Mouse (Mus musculus) limb, embryonic 10.5 days (tissue): ENCODE results near the gene Zdhhc7. TPM values are rescaled to one million over a fixed set of nuclear protein-coding genes. Genes with fewer than 3 reads are reported as not detected.

Experiments
- DNase-seq: peaks from one replicate; pipeline ENCODE4 v3.0.0-alpha.2; 2017; ENCODE audit warnings: low spot score
- H3K27ac ChIP-seq: fragments of 300-500 bp; sonication (generic); 2 replicates; pipeline ENCODE4 v1.5.1; 2016; ENCODE audit warnings: mild to moderate bottlenecking
- H3K27me3 ChIP-seq: fragments of 300-500 bp; sonication (generic); 2 replicates; pipeline ENCODE4 v1.6.1; 2016; ENCODE audit warnings: low read depth, mild to moderate bottlenecking; ENCODE audit not compliant: poor library complexity, severe bottlenecking
- H3K36me3 ChIP-seq: fragments of 300-500 bp; sonication (generic); 2 replicates; pipeline ENCODE4 v1.6.1; 2016; ENCODE audit warnings: mild to moderate bottlenecking, moderate library complexity
- H3K4me1 ChIP-seq: fragments of 300-500 bp; sonication (generic); 2 replicates; pipeline ENCODE4 v1.6.1; 2016
- H3K4me3 ChIP-seq: fragments of 300-500 bp; sonication (generic); 2 replicates; pipeline ENCODE4 v1.5.1; 2016; ENCODE audit warnings: mild to moderate bottlenecking, moderate library complexity
- H3K9me3 ChIP-seq: fragments of 300-500 bp; sonication (generic); replicated peaks from 2 replicates; pipeline ENCODE4 v1.6.1; 2016; ENCODE audit warnings: mild to moderate bottlenecking
- WGBS: fragments of 180-500 bp; shearing (Covaris S2); methylation state at CpG from one replicate; pipeline ENCODE4 v1.1.7; 2016; 5-methylcytosine and 5-hydroxymethylcytosine counted together
- polyA plus RNA-seq: library from polyadenylated mRNA; unstranded; fragments of >200 nt; fragmentation: Nextera tagmentation; extraction: Ambion mirVana; gene quantifications from 2 replicates; pipeline ENCODE4 v1.2.1, GENCODE M21; 2016

The Zdhhc7 gene
- polyA plus RNA-seq, 1 experiment from 2014 or later: 32.4 TPM

DNA sequence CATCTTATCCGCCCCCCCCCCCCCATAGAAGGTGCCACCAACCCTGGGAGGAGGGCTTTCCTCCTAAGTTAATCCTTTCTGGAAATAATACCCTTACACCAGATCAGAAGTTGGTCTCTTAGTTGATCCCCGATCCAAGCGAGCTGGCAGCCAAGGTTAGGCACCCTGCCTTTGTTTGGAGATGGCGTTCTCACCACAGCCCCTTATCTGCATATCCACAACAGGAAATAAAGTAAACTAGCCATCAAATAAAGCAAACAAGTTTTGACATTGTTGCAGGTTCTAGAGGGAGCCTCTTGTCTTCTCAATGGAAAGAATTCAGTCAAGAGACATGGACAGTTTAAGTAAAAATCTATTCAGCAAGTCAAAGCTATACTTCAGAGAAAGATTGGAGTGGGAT lies 10.1 kb upstream of the Zdhhc7 start:
- WGBS: 85% methylated on average over 4 of the region's 4 CpGs
- H3K4me3 ChIP-seq: no peak overlapping the region
- DNase-seq: no peak
- no peaks in the 10 kb centered on the region for H3K9me3 ChIP-seq
- peaks cover 27% of the 10 kb centered on the region for H3K4me1 ChIP-seq
- H3K36me3 ChIP-seq: no peaks in the 10 kb centered on the region; the same call in 1 of the 2 replicates
- H3K27ac ChIP-seq: no peak overlapping the region
- H3K27me3 ChIP-seq: peaks cover 35% of the 10 kb centered on the region

DNA sequence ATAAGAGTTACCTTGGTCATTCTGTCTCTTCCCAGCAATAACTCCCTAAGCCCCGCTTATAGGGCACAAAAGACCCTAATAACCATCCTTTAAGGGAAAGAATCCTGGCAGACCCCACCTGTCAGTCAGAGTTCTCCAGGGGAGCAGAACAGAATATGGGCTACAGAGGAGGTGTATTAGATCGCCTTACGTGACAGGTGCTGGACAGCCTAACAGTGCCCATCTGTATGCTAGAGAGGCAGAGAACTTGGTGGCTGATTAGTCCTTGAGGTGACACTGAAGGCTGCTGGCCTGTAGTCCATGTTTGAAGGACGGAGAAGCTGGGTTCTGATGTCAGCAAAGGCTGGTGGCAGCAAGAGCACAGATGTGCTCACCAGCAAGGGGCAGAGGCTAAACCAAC lies 9.7 kb upstream of the Zdhhc7 start:
- H3K9me3 ChIP-seq: no peaks in the 10 kb centered on the region
- H3K36me3 ChIP-seq: no peaks in the 10 kb centered on the region; the same call in 1 of the 2 replicates
- no peak for DNase-seq
- H3K4me3 ChIP-seq: no peak overlapping the region
- peaks cover 27% of the 10 kb centered on the region for H3K4me1 ChIP-seq
- H3K27me3 ChIP-seq: peaks cover 30% of the 10 kb centered on the region
- no peak overlapping the region for H3K27ac ChIP-seq
- 87% methylated on average over 4 of the region's 4 CpGs for WGBS

DNA sequence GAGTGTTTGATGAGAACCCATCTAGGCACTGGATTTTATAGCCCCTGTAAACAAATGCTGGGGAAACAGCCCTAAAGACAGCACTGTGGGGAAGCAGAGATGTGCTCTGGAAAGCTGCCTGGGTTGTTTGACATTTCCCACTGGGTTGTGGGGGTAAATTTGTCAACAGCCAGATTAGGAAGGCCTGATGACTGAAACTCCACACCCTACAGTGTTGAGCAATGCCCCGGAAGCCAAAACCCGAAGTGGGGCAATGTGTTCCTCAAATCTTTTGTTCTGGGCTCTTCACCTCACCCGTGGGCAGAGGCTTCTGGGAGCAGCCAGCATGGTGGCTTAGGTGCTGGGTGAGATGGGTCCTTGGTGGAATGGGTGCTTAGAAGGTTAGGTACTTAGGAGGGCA lies 7.9 kb upstream of the Zdhhc7 start:
- no peak overlapping the region for H3K27ac ChIP-seq
- peaks cover 5% of the 10 kb centered on the region for H3K36me3 ChIP-seq
- H3K4me1 ChIP-seq: peaks cover 20% of the 10 kb centered on the region
- 23% methylated on average over 3 of the region's 3 CpGs for WGBS
- H3K4me3 ChIP-seq: no peak overlapping the region
- H3K27me3 ChIP-seq: peaks cover 12% of the 10 kb centered on the region
- no peak for DNase-seq
- H3K9me3 ChIP-seq: no peaks in the 10 kb centered on the region

DNA sequence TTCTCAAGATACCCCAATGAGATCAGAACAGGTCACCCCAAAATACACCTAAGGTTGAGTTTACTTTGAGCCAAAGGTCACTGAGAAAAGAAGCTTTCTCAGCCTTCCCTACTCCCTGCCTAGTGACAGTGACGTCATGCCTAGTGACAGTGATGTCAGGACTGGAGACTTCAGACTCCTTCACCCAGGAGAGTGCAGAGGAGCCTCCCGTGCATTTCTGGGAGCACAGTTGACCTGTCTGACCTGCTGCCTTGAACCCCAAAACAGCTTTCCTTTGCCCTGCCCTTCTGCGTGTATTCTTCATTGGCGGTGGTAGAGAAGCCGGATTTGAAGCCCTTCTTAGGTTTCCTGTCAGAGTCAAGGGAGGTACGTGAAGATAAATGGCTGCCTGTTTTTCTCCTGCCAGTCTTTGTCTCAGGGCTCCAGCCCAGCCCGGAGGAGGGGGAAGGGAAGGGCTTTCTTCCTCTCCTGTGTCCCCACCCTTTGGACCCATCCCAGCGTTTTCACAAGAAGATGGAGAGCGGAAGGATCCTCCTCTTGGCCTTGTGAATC lies 3.5 kb upstream of the Zdhhc7 start:
- 73% methylated on average over 9 of the region's 9 CpGs for WGBS
- H3K36me3 ChIP-seq: peaks cover 9% of the 10 kb centered on the region
- no peak for DNase-seq
- no peak overlapping the region for H3K27ac ChIP-seq
- no peaks in the 10 kb centered on the region for H3K27me3 ChIP-seq
- H3K4me1 ChIP-seq: peaks cover 31% of the 10 kb centered on the region
- H3K4me3 ChIP-seq: no peak overlapping the region
- H3K9me3 ChIP-seq: no peaks in the 10 kb centered on the region

DNA sequence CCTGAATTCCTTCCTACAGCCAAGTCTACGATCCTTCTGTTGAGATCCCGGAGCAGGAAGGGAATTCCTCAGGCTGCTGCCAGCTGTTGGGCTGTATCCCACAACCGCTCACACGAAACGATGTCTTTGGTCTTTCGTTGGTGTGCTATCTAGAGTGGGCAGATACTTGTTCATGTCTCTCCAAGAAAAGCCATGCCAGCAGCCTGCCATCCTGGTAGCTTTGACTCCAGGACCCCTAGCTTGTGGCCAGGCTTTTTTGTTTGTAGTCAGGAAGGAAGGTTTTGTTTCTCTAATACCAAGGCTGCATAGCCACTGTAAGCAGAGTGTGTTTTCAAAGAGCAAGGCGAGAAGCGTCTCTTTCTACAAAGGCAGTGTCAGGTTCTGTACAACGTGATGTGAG lies 2.6 kb upstream of the Zdhhc7 start:
- DNase-seq: no peak
- H3K4me3 ChIP-seq: no peak overlapping the region
- no peak overlapping the region for H3K27ac ChIP-seq
- H3K27me3 ChIP-seq: no peaks in the 10 kb centered on the region
- peaks cover 30% of the 10 kb centered on the region for H3K4me1 ChIP-seq
- WGBS: 95% methylated on average over 9 of the region's 9 CpGs
- H3K36me3 ChIP-seq: peaks cover 9% of the 10 kb centered on the region
- no peaks in the 10 kb centered on the region for H3K9me3 ChIP-seq

DNA sequence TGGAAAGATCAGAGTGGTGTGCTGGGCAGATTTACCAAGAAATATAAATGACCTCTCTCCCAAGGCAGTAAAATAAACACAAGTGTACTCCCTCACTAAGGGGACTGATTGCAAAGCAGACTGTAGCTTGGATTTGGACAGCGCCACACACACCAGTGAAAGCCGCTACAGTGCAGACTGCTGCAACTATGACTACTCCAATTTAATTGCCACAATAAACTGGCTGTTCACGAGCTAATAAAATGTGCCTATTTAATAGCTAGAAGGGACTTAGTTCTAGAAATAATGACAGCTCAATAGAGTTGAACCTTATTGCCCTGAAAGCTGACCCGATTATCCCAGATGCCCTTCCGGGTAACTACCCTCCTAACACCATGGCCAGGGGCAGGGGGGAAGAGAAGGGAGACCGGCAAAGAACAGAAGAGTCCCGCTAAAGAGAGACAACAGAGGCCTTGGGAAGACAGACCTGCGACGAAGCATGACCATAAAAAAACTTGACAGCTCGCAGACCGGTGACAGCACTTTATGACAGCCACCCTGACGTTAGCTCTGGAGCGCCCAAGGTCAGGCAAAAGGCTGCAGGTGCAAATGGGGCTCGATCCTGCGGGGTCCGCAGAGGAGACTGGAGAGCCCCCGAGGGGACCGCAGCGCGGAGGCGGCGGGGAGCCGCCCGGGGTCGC lies 754 bp downstream of the Zdhhc7 start:
- Histone ChIP-seq H3K27me3 (no peaks in the 10 kb centered on the region), H3K36me3 (peaks cover 9% of the 10 kb centered on the region; the same call in 1 of the 2 replicates), H3K4me1 (peaks cover 29% of the 10 kb centered on the region), H3K4me3 (peak overlapping the region; percentile 91), H3K27ac (peak overlapping the region; percentile 89), H3K9me3 (no peaks in the 10 kb centered on the region)
- 6% methylated on average over 25 of the region's 25 CpGs for WGBS
- DNase-seq: no peak

DNA sequence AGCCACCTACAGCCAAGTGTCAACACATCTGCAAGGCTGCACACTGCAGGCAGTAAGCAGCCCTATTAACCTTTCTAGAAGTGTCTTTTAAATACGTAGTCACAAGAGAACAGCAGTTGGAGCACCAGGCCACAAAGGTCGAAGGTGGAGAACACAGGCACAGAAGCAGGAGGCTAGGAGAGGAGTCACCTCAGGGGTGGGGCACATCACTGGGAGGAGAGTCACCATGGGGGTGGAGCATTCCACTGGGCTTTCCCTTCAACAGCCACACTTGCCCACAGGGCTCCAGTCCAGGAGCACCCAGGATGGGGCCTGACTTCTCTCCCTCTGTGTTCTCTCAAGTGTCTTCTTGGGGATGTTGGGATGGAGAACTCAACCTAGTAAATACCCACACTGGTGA lies 4.8 kb downstream of the Zdhhc7 start:
- no peak for DNase-seq
- peaks cover 31% of the 10 kb centered on the region for H3K36me3 ChIP-seq
- no peak overlapping the region for H3K4me3 ChIP-seq
- H3K4me1 ChIP-seq: peaks cover 15% of the 10 kb centered on the region
- no peak overlapping the region for H3K27ac ChIP-seq
- no peaks in the 10 kb centered on the region for H3K27me3 ChIP-seq
- H3K9me3 ChIP-seq: no peaks in the 10 kb centered on the region
- 77% methylated on average over 2 of the region's 2 CpGs for WGBS

DNA sequence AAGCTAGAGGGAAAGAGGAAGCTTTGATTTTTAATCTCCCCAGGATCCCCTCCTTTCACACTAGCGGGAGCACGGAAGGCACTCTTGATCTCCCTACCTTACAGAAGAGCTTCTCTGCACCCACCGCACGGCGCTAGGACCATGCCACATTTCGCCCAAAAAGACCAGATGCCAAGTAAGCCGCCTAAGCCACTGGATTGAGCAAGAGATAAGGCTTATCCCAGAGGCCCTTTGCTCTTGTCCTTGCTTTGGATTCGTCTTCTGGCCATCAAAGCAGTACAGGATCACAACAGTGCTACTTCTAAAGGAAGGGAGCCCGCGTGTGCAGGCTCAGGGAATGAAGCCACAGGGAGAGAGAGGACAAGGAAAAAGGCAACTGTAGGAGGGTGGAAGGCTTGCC lies 6.5 kb downstream of the Zdhhc7 start:
- 86% methylated on average over 10 of the region's 10 CpGs for WGBS
- no peak for DNase-seq
- Histone ChIP-seq H3K27me3 (no peaks in the 10 kb centered on the region), H3K27ac (no peak overlapping the region), H3K4me3 (no peak overlapping the region), H3K36me3 (peaks cover 48% of the 10 kb centered on the region), H3K9me3 (no peaks in the 10 kb centered on the region), H3K4me1 (peaks cover 4% of the 10 kb centered on the region)

DNA sequence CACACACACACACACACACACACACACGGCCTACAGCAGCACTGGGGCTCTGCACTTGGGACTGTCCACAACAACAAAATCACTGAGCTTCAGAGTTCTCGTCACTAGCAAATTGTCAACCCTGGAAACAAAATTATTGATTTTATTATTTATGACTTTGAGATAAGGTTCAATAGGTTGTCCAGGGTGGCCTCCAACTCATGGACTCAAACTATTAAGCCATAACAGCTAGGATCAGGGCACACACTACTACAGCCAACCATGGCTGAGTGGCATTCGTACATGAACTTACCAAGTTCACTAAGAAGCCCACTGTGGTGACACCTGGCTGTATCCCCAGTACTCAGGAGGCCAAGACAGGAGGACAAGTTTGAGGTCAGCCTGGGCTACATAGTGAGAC lies 8.2 kb downstream of the Zdhhc7 start:
- Histone ChIP-seq H3K4me3 (no peak overlapping the region), H3K27ac (no peak overlapping the region), H3K4me1 (no peaks in the 10 kb centered on the region), H3K36me3 (peaks cover 56% of the 10 kb centered on the region), H3K27me3 (no peaks in the 10 kb centered on the region), H3K9me3 (no peaks in the 10 kb centered on the region)
- no peak for DNase-seq
- WGBS: 97% methylated on average over 3 of the region's 3 CpGs

DNA sequence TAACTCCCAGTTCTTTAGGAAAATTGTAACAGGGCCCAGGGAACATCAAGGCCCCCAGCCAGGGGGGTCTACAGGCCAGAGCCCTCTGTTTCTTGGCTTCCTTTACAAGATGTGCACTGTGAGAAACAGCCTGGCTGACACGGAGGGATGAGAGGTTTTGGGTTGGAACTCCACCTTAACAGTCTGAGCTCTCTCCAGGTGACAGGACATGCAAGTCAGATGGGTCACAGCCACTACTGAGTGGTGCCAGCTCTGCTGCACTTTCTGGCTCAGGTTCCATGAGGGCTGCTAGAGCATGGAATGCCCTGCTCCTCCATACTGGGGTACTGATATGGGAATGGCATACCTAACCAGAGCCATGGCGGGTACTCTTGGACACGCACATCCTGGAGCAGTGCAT lies 10.2 kb downstream of the Zdhhc7 start:
- DNase-seq: no peak
- Histone ChIP-seq H3K27ac (no peak overlapping the region), H3K9me3 (no peaks in the 10 kb centered on the region), H3K36me3 (peaks cover 76% of the 10 kb centered on the region), H3K4me1 (no peaks in the 10 kb centered on the region), H3K27me3 (no peaks in the 10 kb centered on the region), H3K4me3 (no peak overlapping the region)
- WGBS: 82% methylated on average over 3 of the region's 3 CpGs

DNA sequence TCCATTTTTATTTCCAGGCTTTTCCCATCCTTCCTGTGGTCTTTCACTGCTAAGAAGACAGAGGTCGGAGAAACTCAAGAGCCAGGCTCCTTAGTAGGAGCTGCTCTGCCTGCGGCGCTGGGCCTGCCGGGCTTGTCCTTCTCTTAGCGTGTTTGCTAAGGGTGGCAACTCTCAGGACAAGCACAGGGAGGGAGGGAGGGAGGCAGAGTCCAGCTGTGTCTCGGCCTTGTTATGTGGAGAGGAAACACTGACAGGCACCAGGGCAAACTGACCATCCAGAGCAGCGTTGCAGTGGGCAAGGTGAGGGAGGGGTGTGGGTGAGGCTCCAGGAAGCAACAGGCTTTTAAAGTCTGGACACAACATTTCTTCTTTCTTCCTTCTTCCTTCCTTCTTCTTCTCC lies 11.8 kb downstream of the Zdhhc7 start:
- H3K36me3 ChIP-seq: peaks cover 89% of the 10 kb centered on the region
- DNase-seq: no peak
- no peak overlapping the region for H3K27ac ChIP-seq
- no peaks in the 10 kb centered on the region for H3K4me1 ChIP-seq
- H3K4me3 ChIP-seq: no peak overlapping the region
- no peaks in the 10 kb centered on the region for H3K27me3 ChIP-seq
- no peaks in the 10 kb centered on the region for H3K9me3 ChIP-seq
- 78% methylated on average over 7 of the region's 7 CpGs for WGBS

DNA sequence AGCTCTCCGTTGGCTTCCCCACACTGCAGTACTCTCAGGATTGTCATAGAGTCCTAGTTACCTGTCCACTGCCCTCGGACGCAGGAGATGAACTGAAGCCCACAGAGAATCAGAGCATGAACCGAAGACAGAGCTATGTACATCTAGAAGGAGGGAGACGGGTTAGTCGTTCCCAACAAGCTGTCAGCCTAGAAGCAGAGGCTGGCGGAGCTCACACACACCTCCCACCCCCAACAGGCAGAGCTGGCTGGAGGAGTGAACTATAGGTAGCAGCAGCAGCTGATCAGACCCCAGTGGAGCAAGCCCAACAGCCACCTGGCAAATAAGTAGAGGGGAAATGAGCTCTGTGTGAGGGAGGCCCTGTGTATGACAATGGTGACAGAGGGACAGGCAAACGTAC lies 16.5 kb downstream of the Zdhhc7 start:
- Histone ChIP-seq H3K27me3 (no peaks in the 10 kb centered on the region), H3K9me3 (no peaks in the 10 kb centered on the region), H3K36me3 (peaks cover 79% of the 10 kb centered on the region), H3K27ac (no peak overlapping the region), H3K4me3 (no peak overlapping the region), H3K4me1 (no peaks in the 10 kb centered on the region)
- WGBS: 88% methylated on average over 8 of the region's 8 CpGs
- DNase-seq: no peak

DNA sequence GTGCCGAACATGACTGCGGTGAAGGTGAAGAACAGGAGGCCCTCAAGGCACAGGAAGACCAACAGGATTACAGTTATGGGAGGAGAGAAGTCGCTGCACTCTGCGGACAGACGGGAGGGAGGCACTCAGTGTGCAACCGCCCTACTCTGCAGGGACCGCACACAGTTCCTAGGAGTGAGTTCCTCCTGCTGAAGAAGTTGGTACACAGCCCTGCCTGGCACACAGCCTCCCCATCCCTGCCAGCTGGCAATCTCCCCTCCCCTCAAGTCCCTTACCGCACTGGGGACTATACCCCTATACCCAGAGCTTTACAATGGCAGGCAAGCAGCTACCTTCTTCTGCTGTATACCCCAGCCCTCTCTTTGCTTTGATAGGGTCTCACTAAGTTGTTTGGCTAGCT lies 18.0 kb downstream of the Zdhhc7 start:
- no peak for DNase-seq
- H3K4me1 ChIP-seq: no peaks in the 10 kb centered on the region
- H3K27ac ChIP-seq: no peak overlapping the region
- no peaks in the 10 kb centered on the region for H3K9me3 ChIP-seq
- H3K4me3 ChIP-seq: no peak overlapping the region
- 93% methylated on average over 8 of the region's 8 CpGs for WGBS
- H3K27me3 ChIP-seq: no peaks in the 10 kb centered on the region
- peaks cover 71% of the 10 kb centered on the region for H3K36me3 ChIP-seq

DNA sequence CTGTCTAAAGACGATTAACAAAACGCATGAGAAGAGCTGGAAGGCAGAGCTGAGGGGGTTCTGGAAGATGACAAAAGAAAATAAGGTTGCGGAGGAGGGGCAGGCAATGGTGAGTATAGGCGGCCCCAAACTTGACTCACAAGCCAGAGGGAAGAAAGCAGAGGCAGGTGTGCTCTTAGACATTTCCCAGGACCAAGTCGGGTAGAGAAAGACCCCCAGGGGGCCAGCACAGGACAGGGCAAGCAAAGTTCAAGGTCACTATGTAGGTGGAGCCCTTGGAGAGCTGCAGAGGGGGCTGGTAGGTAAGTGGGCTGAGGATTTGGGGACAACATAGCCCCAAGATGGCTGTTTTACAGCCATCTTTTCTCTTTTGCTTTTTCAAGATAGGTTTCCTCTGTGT lies 21.9 kb downstream of the Zdhhc7 start:
- Histone ChIP-seq H3K4me3 (no peak overlapping the region), H3K27me3 (0 out of 2 replicates have a peak, but pooled peaks cover 12% of the 10 kb centered on the region), H3K27ac (no peak overlapping the region), H3K9me3 (no peaks in the 10 kb centered on the region), H3K36me3 (peaks cover 34% of the 10 kb centered on the region), H3K4me1 (no peaks in the 10 kb centered on the region)
- WGBS: 71% methylated on average over 5 of the region's 5 CpGs
- no peak for DNase-seq
